Mouse (Mus musculus) Muller cell, postnatal 12 days (primary cell): Measurements from ENCODE around the gene Twsg1.

Source experiments
- DNase-seq: peaks from one replicate; pipeline ENCODE4 v3.0.0-alpha.2; 2015; ENCODE audit errors: inconsistent ontology term

Gene Twsg1

DNA sequence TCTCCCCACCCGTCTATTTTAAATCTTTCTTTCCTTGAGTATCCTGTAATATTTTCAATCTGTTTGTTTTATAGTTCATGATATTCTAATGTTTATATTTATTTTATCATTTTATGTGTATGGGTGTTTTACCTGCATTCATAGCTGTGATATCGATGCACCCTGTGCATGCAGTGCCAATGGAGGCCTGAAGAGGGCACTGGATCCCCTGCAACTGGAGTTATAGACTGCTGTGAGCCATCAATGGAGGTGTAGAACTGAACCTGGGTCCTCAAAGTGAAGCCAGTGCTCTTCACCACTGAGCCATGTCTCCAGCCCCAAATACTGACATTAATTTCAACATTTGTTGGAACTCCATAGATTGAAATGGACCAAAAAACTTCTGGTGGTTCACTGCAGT lies 17.3 kb downstream of the Twsg1 start:
- no peak for DNase-seq

DNA sequence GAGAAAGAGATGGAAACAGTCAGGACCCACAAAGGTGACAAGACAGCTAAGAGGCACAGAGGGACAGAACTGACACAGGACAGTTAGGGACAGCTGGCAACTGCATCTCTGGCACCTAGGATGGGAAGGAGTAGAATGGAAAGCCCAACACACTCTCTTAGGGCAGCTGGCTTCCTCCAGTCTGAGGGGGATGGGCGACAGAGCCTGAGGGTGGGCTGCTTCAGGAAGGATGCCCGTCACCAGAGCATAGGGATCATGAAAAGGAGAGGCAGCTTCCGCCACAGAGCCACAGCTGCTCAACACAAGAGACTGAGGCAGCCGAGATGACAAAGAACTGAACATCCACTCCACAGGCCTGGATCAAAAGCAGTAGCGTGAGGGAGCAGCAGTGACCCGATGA lies 19.5 kb downstream of the Twsg1 start:
- DNase-seq = no peak

GRCm38 (mm10) chr17:65930960-65931359 lies 20.1 kb downstream of the Twsg1 start:
- DNase-seq = peak; percentile 84

DNA sequence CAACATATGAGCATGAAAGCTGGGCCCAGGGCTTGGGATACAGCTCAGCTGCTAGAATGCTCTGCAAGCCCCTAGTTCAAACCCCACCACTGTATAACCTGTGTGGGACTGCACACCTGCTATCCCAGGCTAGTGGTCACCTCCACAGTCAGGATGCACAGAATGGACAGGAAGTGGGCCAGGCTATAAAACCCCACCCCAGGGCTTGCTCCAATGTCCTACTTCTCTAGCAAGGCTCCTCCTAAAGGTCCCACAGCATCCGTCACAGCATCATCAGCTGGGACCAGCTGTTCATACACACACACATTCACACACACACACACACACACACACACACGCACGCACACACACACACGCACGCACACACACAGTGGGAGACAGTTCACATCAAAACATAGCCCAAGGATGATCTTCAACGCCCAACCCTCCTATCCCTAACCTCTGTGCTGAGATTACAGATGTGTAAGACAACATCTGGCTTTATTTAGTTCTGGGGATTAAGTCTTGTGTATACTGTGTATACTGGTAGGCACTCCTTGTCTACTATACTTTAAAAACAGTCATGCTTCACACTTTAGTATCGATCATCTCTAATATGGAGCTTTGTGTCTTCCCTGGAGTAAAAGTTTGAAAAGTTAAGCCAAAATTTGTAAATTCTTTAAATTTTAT lies 20.7 kb downstream of the Twsg1 start:
- no peak for DNase-seq

DNA sequence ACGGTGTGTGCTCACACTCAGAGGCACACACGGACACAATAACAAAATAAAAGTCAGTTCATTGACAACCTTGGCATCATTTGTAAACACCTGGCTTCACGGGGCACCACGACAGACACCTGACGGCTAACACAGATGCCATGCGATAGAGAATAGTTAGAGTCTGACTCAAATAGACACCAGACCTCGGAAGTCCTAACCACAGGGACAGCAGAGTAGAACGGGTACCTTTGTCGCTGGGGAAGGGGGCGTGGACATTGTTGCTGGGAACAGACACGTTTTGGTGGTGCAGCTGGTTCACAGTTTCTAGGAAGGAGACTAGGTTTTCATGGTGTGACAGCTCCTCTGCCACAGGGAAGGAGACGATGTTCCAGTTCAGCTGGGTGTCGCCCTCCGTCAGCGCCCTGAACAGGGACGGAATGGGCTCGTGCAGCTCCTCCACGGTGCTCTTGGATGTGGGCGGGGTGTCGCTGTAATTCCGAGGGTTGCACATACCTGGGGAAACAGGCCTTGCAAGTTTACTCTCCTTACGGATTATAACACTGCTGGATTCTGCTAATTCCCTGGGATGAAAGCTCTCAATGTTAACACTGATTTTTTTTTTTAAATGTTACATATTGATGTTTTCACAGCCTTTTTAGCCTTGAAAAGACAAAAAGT lies 21.6 kb downstream of the Twsg1 start:
- no peak for DNase-seq

DNA sequence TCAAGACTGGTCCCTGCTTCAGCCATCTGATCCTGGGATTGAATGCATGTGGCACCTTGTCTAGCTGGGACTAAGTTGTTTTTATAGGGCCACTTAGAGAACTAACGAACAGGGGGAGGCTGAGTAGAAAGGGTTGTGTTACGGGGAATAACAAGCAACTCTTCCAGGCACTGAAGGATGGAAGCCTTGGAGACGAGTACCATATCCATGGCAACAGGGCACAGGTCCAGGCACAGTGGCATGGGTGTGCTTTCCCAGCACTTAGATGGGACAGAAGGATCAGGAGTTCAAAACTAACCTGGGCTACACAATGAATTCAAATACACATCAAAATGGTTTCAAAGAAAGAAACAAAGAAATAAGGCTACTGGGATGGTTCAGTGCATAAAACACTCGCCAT lies 23.9 kb downstream of the Twsg1 start:
- no peak for DNase-seq

DNA sequence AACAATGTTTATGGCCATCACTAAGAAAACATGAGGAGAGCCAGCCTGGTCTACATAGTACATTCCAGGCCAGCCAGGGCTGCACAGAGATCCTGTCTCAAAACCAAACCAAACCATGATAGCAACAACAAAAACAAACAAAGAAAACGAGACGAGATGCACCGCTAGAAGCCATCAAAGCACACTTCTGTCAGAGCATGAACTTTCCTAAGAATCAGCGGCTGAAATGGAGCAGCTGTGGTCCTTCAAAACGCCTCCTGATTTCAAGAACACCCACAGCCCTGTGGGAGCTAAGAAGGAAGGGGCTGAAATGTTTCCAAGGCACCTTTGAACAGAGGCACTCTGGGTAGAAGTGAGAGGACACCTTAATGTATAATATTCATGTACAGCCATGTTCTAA lies 26.8 kb downstream of the Twsg1 start:
- DNase-seq = no peak

DNA sequence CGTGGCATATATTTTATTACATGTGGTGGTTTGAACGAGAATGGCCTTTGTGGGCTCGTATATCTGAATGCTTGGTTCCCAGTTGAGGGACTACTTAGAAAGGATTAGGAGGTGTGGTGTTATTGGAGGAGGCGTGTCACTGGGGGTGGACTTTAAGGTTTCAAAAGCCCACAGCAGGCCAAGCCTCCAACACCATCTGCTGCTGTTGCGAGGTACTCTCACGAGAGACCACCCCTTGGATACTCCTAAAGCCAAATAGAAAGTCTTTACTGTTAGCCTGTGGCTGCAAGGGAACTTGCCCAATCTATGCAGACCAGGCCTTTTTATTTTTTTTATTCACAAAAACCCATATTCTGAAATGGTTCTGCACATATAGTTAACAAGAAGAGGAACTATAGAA lies 29.1 kb downstream of the Twsg1 start:
- no peak for DNase-seq

- no peak for DNase-seq
Measured at GRCm38 (mm10) chr17:65919235-65919634, 31.8 kb downstream of the Twsg1 start.

DNA sequence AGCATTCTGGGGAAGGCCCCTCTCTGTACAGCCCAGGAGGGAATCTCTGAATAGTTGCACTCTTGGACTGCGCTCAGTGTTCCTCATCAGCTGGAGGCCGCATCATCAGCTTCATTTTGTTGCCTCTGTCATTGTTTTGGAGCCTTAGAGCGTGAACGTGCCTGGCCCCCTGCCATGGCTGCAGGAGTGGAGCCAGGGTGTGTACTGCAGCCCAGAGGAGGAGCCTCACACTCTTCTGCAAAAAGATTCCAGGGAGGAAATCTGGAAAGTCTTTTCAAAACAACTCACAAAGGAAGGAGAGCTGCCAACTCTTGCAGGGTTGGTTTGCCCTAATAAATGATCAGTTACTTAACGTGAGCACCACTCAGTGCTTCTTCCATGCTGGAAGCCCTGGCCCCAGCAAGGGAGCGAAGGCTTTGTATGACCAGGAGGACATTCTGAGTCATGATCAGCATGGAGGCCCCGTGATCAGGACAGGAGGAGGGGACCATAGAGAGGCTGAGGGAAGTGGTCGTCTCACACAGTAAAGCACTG lies 34.8 kb downstream of the Twsg1 start:
- DNase-seq = peak; percentile 99

GRCm38 (mm10) chr17:65914083-65914482 lies 36.9 kb downstream of the Twsg1 start:
- no peak for DNase-seq

- no peak for DNase-seq
Measured at GRCm38 (mm10) chr17:65912202-65912601, 38.8 kb downstream of the Twsg1 start.

GRCm38 (mm10) chr17:65911285-65912069 lies 39.5 kb downstream of the Twsg1 start:
- no peak for DNase-seq

DNA sequence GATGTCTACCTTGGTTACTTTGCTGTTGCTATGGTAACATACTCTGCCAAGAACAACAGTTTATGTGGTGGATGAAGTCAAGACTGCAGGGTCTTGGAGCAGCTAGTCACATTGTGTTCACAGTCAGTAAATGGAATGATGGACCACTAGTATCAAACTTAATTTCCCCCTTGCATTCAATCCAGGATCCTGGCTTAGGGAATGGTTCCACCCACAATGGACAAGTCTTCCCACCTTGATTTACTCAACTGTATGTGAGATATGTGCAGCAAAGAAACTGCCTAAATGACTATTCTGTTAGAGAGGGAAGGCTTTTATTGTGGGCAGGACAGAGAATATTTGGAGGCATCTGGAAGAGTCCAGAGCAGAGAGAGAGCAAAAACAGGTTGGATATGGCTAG lies 42.8 kb downstream of the Twsg1 start:
- DNase-seq = no peak

- peak; percentile 34 for DNase-seq
Measured at GRCm38 (mm10) chr17:65906895-65907401, 44.1 kb downstream of the Twsg1 start.

DNA sequence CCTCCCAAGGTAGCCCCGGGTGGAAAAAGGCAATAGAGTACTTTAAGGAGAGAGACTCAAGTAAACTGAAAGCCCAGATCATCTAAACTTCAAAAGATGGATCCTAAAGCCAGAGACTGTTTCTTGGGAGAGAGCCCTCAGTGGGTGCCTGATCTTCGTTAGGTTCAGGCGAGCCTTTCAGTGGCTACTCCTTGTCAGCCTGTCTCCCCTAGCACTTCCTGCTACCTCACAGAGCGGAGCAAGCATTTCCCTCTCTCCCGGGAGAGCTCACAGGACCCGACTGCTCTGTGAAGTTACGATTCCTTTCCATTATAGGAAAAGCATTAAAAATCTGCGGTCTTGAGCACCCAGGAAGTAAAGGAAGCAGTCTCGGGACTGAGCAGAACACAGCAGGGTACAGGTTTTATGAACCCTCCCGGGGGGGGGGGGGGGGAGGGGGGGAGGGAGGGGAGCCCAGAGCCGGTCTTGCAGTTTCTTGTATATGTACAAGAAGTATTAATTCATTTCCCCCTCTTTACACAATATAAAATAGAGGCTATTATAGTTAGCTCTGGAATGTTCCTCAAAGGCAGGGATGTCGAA lies 44.6 kb downstream of the Twsg1 start:
- DNase-seq = no peak

GRCm38 (mm10) chr17:65905241-65905640 lies 45.8 kb downstream of the Twsg1 start:
- no peak for DNase-seq

- DNase-seq = no peak
Measured at GRCm38 (mm10) chr17:65903826-65904225, 47.2 kb downstream of the Twsg1 start.

DNA sequence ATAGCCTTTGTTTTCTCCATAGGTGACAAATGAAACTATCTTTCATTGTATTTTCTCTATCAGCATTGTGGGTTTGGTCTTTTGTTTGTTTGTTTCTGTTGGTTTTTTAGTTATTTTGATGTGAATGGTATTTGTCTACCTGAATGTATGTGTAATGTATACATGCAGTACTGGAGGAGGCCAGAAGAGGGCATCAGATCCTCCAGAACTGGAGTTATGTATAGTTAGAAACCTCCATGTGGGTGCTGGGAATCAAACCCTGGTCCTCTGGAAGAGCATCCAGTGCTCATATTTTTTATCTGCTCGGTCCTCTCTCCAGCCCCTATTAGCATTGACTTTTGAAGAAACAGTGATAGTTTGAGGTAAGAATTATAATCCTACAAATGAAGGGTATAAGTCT lies 48.0 kb downstream of the Twsg1 start:
- DNase-seq = no peak

- no peak for DNase-seq
Measured at GRCm38 (mm10) chr17:65902281-65902680, 48.7 kb downstream of the Twsg1 start.

- DNase-seq = no peak
Measured at GRCm38 (mm10) chr17:65896016-65896415, 55.0 kb downstream of the Twsg1 start.

DNA sequence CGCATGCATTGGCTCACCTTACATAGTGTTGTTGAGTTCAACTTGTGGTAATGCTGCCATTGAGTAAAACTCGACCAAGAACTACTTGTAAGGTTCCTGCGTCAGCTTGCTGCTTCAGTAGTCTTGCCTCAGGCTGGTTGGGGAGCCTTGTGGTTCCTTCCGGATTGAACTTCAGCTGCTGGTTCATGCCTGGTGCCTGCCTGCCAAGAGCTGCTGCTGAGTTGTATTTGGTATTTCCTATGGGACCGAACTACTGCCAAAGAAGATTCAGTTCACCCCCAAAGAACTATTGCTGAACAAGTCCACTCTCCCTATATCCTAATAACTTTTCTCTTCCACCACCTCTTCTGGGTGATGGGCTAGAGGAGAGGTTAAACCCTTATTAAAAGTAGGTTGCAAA lies 61.5 kb downstream of the Twsg1 start:
- DNase-seq = no peak
